Mouse (Mus musculus): Measurements from ENCODE around the gene Hamp.

Hamp gene

DNA sequence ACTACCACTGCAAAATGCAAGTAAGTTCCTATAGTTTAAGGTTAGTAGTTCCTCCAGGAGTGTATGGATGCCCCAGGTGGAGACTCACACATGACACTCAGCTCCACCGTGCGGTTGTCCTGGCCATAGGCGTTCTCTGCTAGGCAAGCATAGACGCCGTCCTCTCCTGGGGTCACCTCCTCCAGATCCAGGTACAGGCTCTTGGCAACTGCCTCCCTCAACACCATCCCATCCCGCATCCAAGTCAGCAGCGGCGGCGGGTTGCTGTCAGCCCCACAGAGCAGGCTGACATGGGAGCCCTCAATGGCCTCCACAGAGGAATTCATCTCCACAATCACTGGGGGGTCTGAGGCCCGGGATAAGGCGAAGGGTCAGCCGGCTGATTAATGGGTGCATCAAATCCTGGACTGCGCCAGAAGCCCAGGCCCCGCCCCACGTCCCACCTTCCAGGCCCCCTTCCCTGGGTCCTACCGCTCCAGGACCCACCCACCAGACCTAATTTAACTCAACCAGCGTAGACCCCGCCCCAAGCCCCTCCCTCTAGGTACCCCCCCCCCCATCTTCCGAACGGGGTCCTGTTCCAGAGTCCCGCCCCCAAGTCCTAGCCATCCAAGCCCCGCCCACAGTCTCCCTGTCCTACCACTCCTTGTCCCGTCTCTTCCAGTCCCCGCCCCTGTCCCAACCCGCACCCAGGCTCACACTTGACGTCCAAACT lies 35.4 kb downstream of the Hamp start:
- DNase-seq (ENCODE audit: low read depth, low spot score), result no peak

DNA sequence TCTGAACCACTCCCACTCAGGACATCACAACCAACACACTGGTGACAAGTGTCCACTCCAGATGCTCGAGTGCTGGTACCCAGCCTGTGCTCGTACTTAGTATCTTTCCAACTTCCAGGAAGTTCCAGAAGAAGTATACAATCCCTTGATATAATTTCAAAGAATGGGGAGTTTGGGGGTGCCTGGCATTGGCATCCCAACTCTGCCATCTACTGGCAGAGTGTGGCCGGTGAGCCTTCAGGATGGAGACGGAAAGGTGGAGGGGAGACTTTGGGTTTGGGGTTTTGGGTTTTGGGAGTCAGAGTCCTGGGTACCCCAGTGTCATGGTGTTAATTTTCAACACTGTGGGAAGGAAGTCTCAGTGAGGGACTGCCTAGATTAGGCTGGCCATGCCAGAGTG lies 39.8 kb downstream of the Hamp start:
- DNase-seq (ENCODE audit: low read depth, low spot score), result no peak

DNA sequence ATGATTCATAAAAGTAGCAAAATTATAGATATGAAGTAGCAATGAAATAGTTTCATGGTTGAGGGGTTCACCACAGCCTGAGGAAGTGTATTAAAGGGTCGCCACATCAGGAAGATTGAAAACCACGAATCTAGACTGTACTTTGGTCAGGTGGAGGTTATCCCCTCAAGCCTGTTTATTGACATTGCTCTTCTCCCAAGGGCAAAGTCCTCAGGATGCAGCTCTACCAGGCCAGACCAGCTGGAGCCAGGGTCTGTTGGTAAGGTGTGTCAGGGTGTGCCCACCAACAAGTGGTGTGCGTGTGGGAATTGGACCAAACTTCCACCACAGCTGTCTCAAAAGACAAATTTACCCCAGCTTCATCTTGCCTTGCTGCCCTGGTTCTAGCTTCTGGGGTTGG lies 48.6 kb downstream of the Hamp start:
- DNase-seq (ENCODE audit: low read depth, low spot score), result no peak

GRCm38 (mm10) chr7:30892515-30892914 lies 51.3 kb downstream of the Hamp start:
- DNase-seq (ENCODE audit: low read depth, low spot score), result no peak

All from telencephalon, adult 2 months (tissue).